ENCODE assay signal across 21 mouse cellular contexts in the genomic region with DNA sequence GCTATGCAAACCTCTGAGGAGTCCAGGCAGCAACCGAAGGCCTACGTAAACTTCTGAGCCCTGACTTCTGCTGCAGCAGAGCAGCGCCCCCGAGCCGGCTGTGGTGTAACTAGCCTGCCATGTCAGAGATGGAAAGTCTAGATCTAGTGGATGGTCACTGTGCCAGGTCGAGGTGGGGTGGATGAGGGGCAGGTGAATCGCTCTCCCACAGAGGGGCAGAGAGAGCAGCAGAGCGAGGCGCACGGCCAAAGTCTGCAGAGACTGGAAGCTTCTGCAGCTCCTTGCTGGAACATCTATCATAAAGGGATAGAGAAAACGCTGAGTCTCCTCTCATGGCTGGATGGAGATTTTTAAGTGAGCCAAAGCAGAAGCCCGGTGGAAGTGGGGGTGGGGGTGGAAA. TPM values are rescaled to one million over a fixed set of nuclear protein-coding genes. Genes with fewer than 3 reads are reported as not detected.
DNase-seq lines count a peak whose midpoint lies in the region; ATAC-seq and TF ChIP-seq lines count a peak whose summit lies in the region.
"Had no signal": no experiment of that assay in that cellular context is flagged by ENCODE, and none has a peak within 500 bp of the region (broad histone marks: within the 10 kb centered on the region; RNA-seq: fewer than 3 reads in every experiment).

No protein-coding gene starts in this region.

- H3K9ac ChIP-seq in kidney, embryonic 15.5 days, result no peak overlapping the region
- 0 out of 2 replicates have a peak overlapping the region, but pooled peaks have one; percentile 5 for H3K9ac ChIP-seq in neural tube, embryonic 13.5 days
- H3K9ac ChIP-seq in neural tube, embryonic 15.5 days (replicated peaks), result no peak overlapping the region
- no peak overlapping the region for H3K9ac ChIP-seq in kidney, postnatal 0 days (ENCODE audit: low read depth, low read length)
- H3K9ac ChIP-seq in hindbrain, embryonic 14.5 days, result no peak overlapping the region
- H3K9ac ChIP-seq: forebrain, embryonic 13.5 days; heart, embryonic 12.5 days; hindbrain, embryonic 13.5 days; limb, embryonic 12.5 days; liver, embryonic 15.5 days; lung, embryonic 14.5 days had no signal

- H3K27me3 ChIP-seq in kidney, embryonic 15.5 days, result no peaks in the 10 kb centered on the region
- H3K27me3 ChIP-seq in neural tube, embryonic 13.5 days, result no peaks in the 10 kb centered on the region
- no peaks in the 10 kb centered on the region for H3K27me3 ChIP-seq in neural tube, embryonic 15.5 days (replicated peaks)
- H3K27me3 ChIP-seq in kidney, postnatal 0 days (ENCODE audit: insufficient read depth, low read length), result no peaks in the 10 kb centered on the region
- no peaks in the 10 kb centered on the region for H3K27me3 ChIP-seq in hindbrain, embryonic 14.5 days (ENCODE audit: control insufficient read depth, insufficient read depth, low read length)
- H3K27me3 ChIP-seq: forebrain, embryonic 13.5 days; hindbrain, embryonic 13.5 days; limb, embryonic 12.5 days; liver, embryonic 15.5 days had no signal

- ATAC-seq in kidney, embryonic 15.5 days (replicated peaks; ENCODE audit: low FRiP score), result no peak
- ATAC-seq in neural tube, embryonic 13.5 days (ENCODE audit: low read depth), result no peak
- ATAC-seq in neural tube, embryonic 15.5 days (ENCODE audit: low FRiP score), result no peak
- peak; percentile 75 for ATAC-seq in kidney, postnatal 0 days (replicated peaks; ENCODE audit: low FRiP score, low read depth)
- no peak for ATAC-seq in hindbrain, embryonic 14.5 days (ENCODE audit: low FRiP score)
- ATAC-seq: forebrain, embryonic 13.5 days; intestine, postnatal 0 days had no signal

- no peaks in the 10 kb centered on the region for H3K4me1 ChIP-seq in kidney, embryonic 15.5 days
- H3K4me1 ChIP-seq in neural tube, embryonic 13.5 days (replicated peaks), result peaks cover 30% of the 10 kb centered on the region
- peaks cover 17% of the 10 kb centered on the region for H3K4me1 ChIP-seq in neural tube, embryonic 15.5 days
- no peaks in the 10 kb centered on the region for H3K4me1 ChIP-seq in kidney, postnatal 0 days (replicated peaks; ENCODE audit: insufficient read depth, low read length)
- peaks cover 5% of the 10 kb centered on the region; the same call in 1 of the 2 replicates for H3K4me1 ChIP-seq in hindbrain, embryonic 14.5 days (replicated peaks; ENCODE audit: control insufficient read depth, insufficient read depth, low read length)
- H3K4me1 ChIP-seq: liver, embryonic 15.5 days had no signal

- H3K4me2 ChIP-seq in kidney, embryonic 15.5 days, result no peak overlapping the region
- no peak overlapping the region for H3K4me2 ChIP-seq in neural tube, embryonic 13.5 days
- no peak overlapping the region for H3K4me2 ChIP-seq in neural tube, embryonic 15.5 days
- no peak overlapping the region for H3K4me2 ChIP-seq in kidney, postnatal 0 days (ENCODE audit: low read length)
- no peak overlapping the region for H3K4me2 ChIP-seq in hindbrain, embryonic 14.5 days (replicated peaks)
- H3K4me2 ChIP-seq: forebrain, embryonic 13.5 days; heart, embryonic 12.5 days; hindbrain, embryonic 13.5 days; limb, embryonic 12.5 days; liver, embryonic 15.5 days; lung, embryonic 14.5 days had no signal

- no peaks in the 10 kb centered on the region for H3K9me3 ChIP-seq in kidney, embryonic 15.5 days (replicated peaks)
- no peaks in the 10 kb centered on the region for H3K9me3 ChIP-seq in neural tube, embryonic 13.5 days
- no peaks in the 10 kb centered on the region for H3K9me3 ChIP-seq in neural tube, embryonic 15.5 days (replicated peaks)
- H3K9me3 ChIP-seq in kidney, postnatal 0 days (replicated peaks; ENCODE audit: low read length), result no peaks in the 10 kb centered on the region
- no peaks in the 10 kb centered on the region for H3K9me3 ChIP-seq in hindbrain, embryonic 14.5 days (ENCODE audit: control insufficient read depth, low read length)
- H3K9me3 ChIP-seq: forebrain, embryonic 13.5 days; heart, embryonic 12.5 days; hindbrain, embryonic 13.5 days; limb, embryonic 12.5 days; liver, embryonic 15.5 days had no signal

- no peaks in the 10 kb centered on the region for H3K36me3 ChIP-seq in kidney, embryonic 15.5 days
- no peaks in the 10 kb centered on the region for H3K36me3 ChIP-seq in neural tube, embryonic 13.5 days
- no peaks in the 10 kb centered on the region for H3K36me3 ChIP-seq in neural tube, embryonic 15.5 days
- H3K36me3 ChIP-seq in kidney, postnatal 0 days (ENCODE audit: insufficient read depth, low read length), result no peaks in the 10 kb centered on the region
- H3K36me3 ChIP-seq in hindbrain, embryonic 14.5 days (replicated peaks; ENCODE audit: control insufficient read depth, insufficient read depth), result no peaks in the 10 kb centered on the region
- H3K36me3 ChIP-seq: heart, embryonic 12.5 days; hindbrain, embryonic 13.5 days; limb, embryonic 12.5 days; liver, embryonic 15.5 days had no signal

- 77% methylated on average over 12 of the region's 12 CpGs for WGBS in kidney, embryonic 15.5 days
- 84% methylated on average over 12 of the region's 12 CpGs for whole genome bisulfite sequencing in neural tube, embryonic 13.5 days
- WGBS in neural tube, embryonic 15.5 days, result 86% methylated on average over 12 of the region's 12 CpGs
- WGBS in kidney, postnatal 0 days, result 65% methylated on average over 12 of the region's 12 CpGs
- 80% methylated on average over 12 of the region's 12 CpGs for WGBS in hindbrain, embryonic 14.5 days

- no peak overlapping the region for H3K27ac ChIP-seq in kidney, embryonic 15.5 days
- no peak overlapping the region for H3K27ac ChIP-seq in neural tube, embryonic 13.5 days (replicated peaks)
- no peak overlapping the region for H3K27ac ChIP-seq in neural tube, embryonic 15.5 days (replicated peaks)
- H3K27ac ChIP-seq in kidney, postnatal 0 days, result no peak overlapping the region
- no peak overlapping the region for H3K27ac ChIP-seq in hindbrain, embryonic 14.5 days
- H3K27ac ChIP-seq: forebrain, embryonic 13.5 days; hindbrain, embryonic 13.5 days; limb, embryonic 12.5 days; liver, embryonic 15.5 days; stomach, postnatal 0 days had no signal

- no peak overlapping the region for H3K4me3 ChIP-seq in kidney, embryonic 15.5 days (replicated peaks)
- H3K4me3 ChIP-seq in neural tube, embryonic 13.5 days, result no peak overlapping the region
- H3K4me3 ChIP-seq in neural tube, embryonic 15.5 days (replicated peaks), result no peak overlapping the region
- no peak overlapping the region for H3K4me3 ChIP-seq in kidney, postnatal 0 days (replicated peaks; ENCODE audit: low read depth, low read length)
- H3K4me3 ChIP-seq in hindbrain, embryonic 14.5 days (replicated peaks; ENCODE audit: low read length), result no peak overlapping the region
- H3K4me3 ChIP-seq: forebrain, embryonic 13.5 days; heart, embryonic 12.5 days; hindbrain, embryonic 13.5 days; limb, embryonic 12.5 days; liver, embryonic 15.5 days had no signal

- peak; percentile 64 for DNase-seq in kidney, adult 18-20 months
- no peak for DNase-seq in kidney, postnatal 0 days (ENCODE audit: low spot score)
- DNase-seq in kidney, postnatal 4 days, result peak; percentile 25 to 50
- DNase-seq in MN1 (ENCODE audit: low spot score), result no peak
- DNase-seq in hindbrain, embryonic 14.5 days (ENCODE audit: low spot score), result no peak
- DNase-seq: adrenal gland, postnatal 25 days; lung, embryonic 14.5 days; lung, postnatal 14 days; spleen, adult 18-20 months; thymus, adult 18-20 months; thymus, postnatal 36 days had no signal

- TF ChIP-seq CTCF in kidney, postnatal 0 days (IDR thresholded peaks at IDR 0.05; ENCODE audit: low read depth), result no peak

RNA-seq across cellular contexts. Expression of a gene that starts 14.0 kb away (rescaled TPM):
- polyA plus RNA-seq in kidney, embryonic 15.5 days (2015; fragmentation: Nextera tagmentation; extraction: Ambion mirVana), result 4.1 and 4.9 TPM in 2 replicates
- 4.9 and 5.4 TPM in 2 replicates for polyA plus RNA-seq in neural tube, embryonic 13.5 days (2015; fragmentation: Nextera tagmentation; extraction: Ambion mirVana)
- 4.9 and 5.4 TPM in 2 replicates for polyA plus RNA-seq in neural tube, embryonic 15.5 days (2015; fragmentation: Nextera tagmentation; extraction: Ambion mirVana)
- 1.7 and 2.2 TPM in 2 replicates for polyA plus RNA-seq in kidney, postnatal 0 days (2015; fragmentation: Nextera tagmentation; extraction: Ambion mirVana)
- 6.2 and 6.6 TPM in 2 replicates for polyA plus RNA-seq in hindbrain, embryonic 14.5 days (2014; fragmentation: Nextera tagmentation; extraction: Ambion mirVana)

RNA-seq across cellular contexts. Expression of a gene that starts 15.2 kb away (rescaled TPM):
- 5.9 and 6.3 TPM in 2 replicates for polyA plus RNA-seq in kidney, embryonic 15.5 days (2015; fragmentation: Nextera tagmentation; extraction: Ambion mirVana)
- polyA plus RNA-seq in neural tube, embryonic 13.5 days (2015; fragmentation: Nextera tagmentation; extraction: Ambion mirVana), result 29.3 and 32.6 TPM in 2 replicates
- polyA plus RNA-seq in neural tube, embryonic 15.5 days (2015; fragmentation: Nextera tagmentation; extraction: Ambion mirVana), result 37.1 and 50.5 TPM in 2 replicates
- 3.1 and 4.1 TPM in 2 replicates for polyA plus RNA-seq in kidney, postnatal 0 days (2015; fragmentation: Nextera tagmentation; extraction: Ambion mirVana)
- polyA plus RNA-seq in hindbrain, embryonic 14.5 days (2014; fragmentation: Nextera tagmentation; extraction: Ambion mirVana), result 19.6 and 23.7 TPM in 2 replicates

Comparison
In these comparisons a context has a peak if more than half of its experiments do, and no peak if none do; other contexts are left out.
1. DNase-seq: peak in kidney, adult 18-20 months (single experiment) and kidney, postnatal 4 days (2 of 2); none in kidney, postnatal 0 days (single experiment), MN1 (single experiment) and hindbrain, embryonic 14.5 days (single experiment).